Comparison of ENCODE assay signal across 25 mouse cellular contexts in genomic region chr12:32983081-32983480, GRCm38 (mm10). TPM values are rescaled to one million over a fixed set of nuclear protein-coding genes. Genes with fewer than 3 reads are reported as not detected.
DNase-seq lines count a peak whose midpoint lies in the region; ATAC-seq and TF ChIP-seq lines count a peak whose summit lies in the region.
"Had no signal": no experiment of that assay in that cellular context is flagged by ENCODE, and none has a peak within 500 bp of the region (broad histone marks: within the 10 kb centered on the region; RNA-seq: fewer than 3 reads in every experiment).

No protein-coding gene starts in this region.

- H3ac ChIP-seq in myocyte (ENCODE audit: control insufficient read depth, insufficient read length), result no peak overlapping the region

- H3K9ac ChIP-seq in forebrain, embryonic 13.5 days, result no peak overlapping the region
- H3K9ac ChIP-seq in forebrain, postnatal 0 days, result no peak overlapping the region
- no peak overlapping the region for H3K9ac ChIP-seq in forebrain, embryonic 16.5 days (replicated peaks; ENCODE audit: low read depth, low read length)
- no peak overlapping the region for H3K9ac ChIP-seq in limb, embryonic 11.5 days (ENCODE audit: low read length)
- H3K9ac ChIP-seq: embryonic facial prominence, embryonic 12.5 days; embryonic facial prominence, embryonic 15.5 days; heart, embryonic 13.5 days; hindbrain, embryonic 14.5 days had no signal

- H3K27me3 ChIP-seq in forebrain, embryonic 13.5 days, result no peaks in the 10 kb centered on the region
- no peaks in the 10 kb centered on the region for H3K27me3 ChIP-seq in forebrain, postnatal 0 days (ENCODE audit: insufficient read depth, low read length)
- H3K27me3 ChIP-seq in forebrain, embryonic 16.5 days (replicated peaks; ENCODE audit: control insufficient read depth, insufficient read depth, low read length), result no peaks in the 10 kb centered on the region
- no peaks in the 10 kb centered on the region for H3K27me3 ChIP-seq in forebrain, embryonic 10.5 days (ENCODE audit: poor library complexity, severe bottlenecking)
- no peaks in the 10 kb centered on the region for H3K27me3 ChIP-seq in limb, embryonic 11.5 days (ENCODE audit: control insufficient read depth, insufficient read depth, low read length)
- no peaks in the 10 kb centered on the region for H3K27me3 ChIP-seq in limb, embryonic 10.5 days (ENCODE audit: low read depth, poor library complexity, severe bottlenecking)
- H3K27me3 ChIP-seq in myocyte (ENCODE audit: control insufficient read depth, insufficient read depth, insufficient read length), result no peaks in the 10 kb centered on the region
- H3K27me3 ChIP-seq: embryonic facial prominence, embryonic 12.5 days; embryonic facial prominence, embryonic 15.5 days; heart, embryonic 13.5 days had no signal

- H3K27ac ChIP-seq in forebrain, embryonic 13.5 days, result peak overlapping the region; percentile 54; the same call in 1 of the 2 replicates
- no peak overlapping the region; the same call in 1 of the 2 replicates for H3K27ac ChIP-seq in forebrain, postnatal 0 days (ENCODE audit: low read depth, low read length)
- peak overlapping the region; percentile 52 for H3K27ac ChIP-seq in forebrain, embryonic 16.5 days (ENCODE audit: low read length)
- H3K27ac ChIP-seq in forebrain, embryonic 10.5 days, result no peak overlapping the region; the same call in 1 of the 2 replicates
- no peak overlapping the region for H3K27ac ChIP-seq in limb, embryonic 11.5 days (replicated peaks; ENCODE audit: low read depth, low read length)
- no peak overlapping the region for H3K27ac ChIP-seq in limb, embryonic 10.5 days
- H3K27ac ChIP-seq: embryonic facial prominence, embryonic 12.5 days; embryonic facial prominence, embryonic 15.5 days; gastrocnemius, adult 2 months; heart, embryonic 10.5 days; heart, embryonic 13.5 days; hindbrain, embryonic 14.5 days; hindbrain, postnatal 0 days had no signal

- DNase-seq in forebrain, postnatal 0 days, result no peak
- no peak for DNase-seq in forebrain, embryonic 10.5 days (ENCODE audit: extremely low spot score, low spot score)
- peak; percentile 16 for DNase-seq in limb, embryonic 11.5 days (ENCODE audit: low spot score)
- DNase-seq in limb, embryonic 10.5 days (ENCODE audit: low spot score), result no peak
- no peak for DNase-seq in natural killer cell, adult 2 months (ENCODE audit: low spot score in 2 of 2)
- DNase-seq: adrenal gland, postnatal 10 days; adrenal gland, postnatal 36 days; gastrocnemius, adult 2 months; gastrocnemius, postnatal 14 days; heart, adult 18-20 months; heart, postnatal 14 days; heart, postnatal 4 days; kidney, adult 18-20 months had no signal

- ATAC-seq in forebrain, embryonic 13.5 days, result peak; percentile 36; the same call in 1 of the 2 replicates
- no peak for ATAC-seq in forebrain, postnatal 0 days
- ATAC-seq in forebrain, embryonic 16.5 days, result peak; percentile 61
- ATAC-seq in limb, embryonic 11.5 days (ENCODE audit: insufficient number of reproducible peaks, low FRiP score, low TSS enrichment, low read depth), result no peak
- ATAC-seq: CD4-positive, CD25-positive, alpha-beta regulatory T cell, adult 4 months; hindbrain, postnatal 0 days; inflammation-experienced regulatory T-cells, adult 6 months; intestine, embryonic 16.5 days had no signal

- H3K36me3 ChIP-seq in forebrain, embryonic 13.5 days (ENCODE audit: poor library complexity, severe bottlenecking), result no peaks in the 10 kb centered on the region
- no peaks in the 10 kb centered on the region for H3K36me3 ChIP-seq in forebrain, postnatal 0 days (ENCODE audit: insufficient read depth)
- no peaks in the 10 kb centered on the region for H3K36me3 ChIP-seq in forebrain, embryonic 16.5 days (ENCODE audit: control insufficient read depth, insufficient read depth)
- H3K36me3 ChIP-seq in forebrain, embryonic 10.5 days (replicated peaks), result no peaks in the 10 kb centered on the region
- no peaks in the 10 kb centered on the region for H3K36me3 ChIP-seq in limb, embryonic 11.5 days (ENCODE audit: control insufficient read depth, insufficient read depth, low read length)
- H3K36me3 ChIP-seq in limb, embryonic 10.5 days, result no peaks in the 10 kb centered on the region
- no peaks in the 10 kb centered on the region for H3K36me3 ChIP-seq in myocyte (ENCODE audit: control insufficient read depth, insufficient read depth)
- H3K36me3 ChIP-seq: embryonic facial prominence, embryonic 12.5 days; embryonic facial prominence, embryonic 15.5 days; heart, embryonic 10.5 days had no signal

- WGBS in forebrain, embryonic 13.5 days, result 100% methylated on average over 1 of the region's 1 CpGs
- 89% methylated on average over 1 of the region's 1 CpGs for WGBS in forebrain, postnatal 0 days
- 100% methylated on average over 1 of the region's 1 CpGs for WGBS in forebrain, embryonic 16.5 days
- 97% methylated on average over 1 of the region's 1 CpGs for WGBS in forebrain, embryonic 10.5 days
- WGBS in limb, embryonic 11.5 days, result 89% methylated on average over 1 of the region's 1 CpGs
- WGBS in limb, embryonic 10.5 days, result 100% methylated on average over 1 of the region's 1 CpGs

- H3K79me2 ChIP-seq in myocyte (ENCODE audit: control insufficient read depth, insufficient read depth), result no peaks in the 10 kb centered on the region

- H3K4me2 ChIP-seq in forebrain, embryonic 13.5 days, result no peak overlapping the region
- H3K4me2 ChIP-seq in forebrain, postnatal 0 days (ENCODE audit: low read depth), result no peak overlapping the region
- no peak overlapping the region for H3K4me2 ChIP-seq in forebrain, embryonic 16.5 days (ENCODE audit: low read length)
- H3K4me2 ChIP-seq in limb, embryonic 11.5 days (ENCODE audit: low read depth, severe bottlenecking), result no peak overlapping the region
- no peak overlapping the region for H3K4me2 ChIP-seq in myocyte (ENCODE audit: low read depth)
- H3K4me2 ChIP-seq: embryonic facial prominence, embryonic 12.5 days; embryonic facial prominence, embryonic 15.5 days; heart, embryonic 13.5 days; hindbrain, embryonic 14.5 days had no signal

- 0 out of 2 replicates have a peak, but pooled peaks cover 5% of the 10 kb centered on the region for H3K4me1 ChIP-seq in forebrain, embryonic 13.5 days
- no peaks in the 10 kb centered on the region for H3K4me1 ChIP-seq in forebrain, postnatal 0 days (ENCODE audit: insufficient read depth)
- H3K4me1 ChIP-seq in forebrain, embryonic 16.5 days (replicated peaks; ENCODE audit: control insufficient read depth, insufficient read depth, low read length), result no peaks in the 10 kb centered on the region
- H3K4me1 ChIP-seq in forebrain, embryonic 10.5 days, result no peaks in the 10 kb centered on the region
- H3K4me1 ChIP-seq in limb, embryonic 11.5 days (ENCODE audit: control insufficient read depth, insufficient read depth, low read length), result no peaks in the 10 kb centered on the region
- H3K4me1 ChIP-seq in limb, embryonic 10.5 days, result no peaks in the 10 kb centered on the region
- H3K4me1 ChIP-seq: embryonic facial prominence, embryonic 12.5 days; embryonic facial prominence, embryonic 15.5 days; heart, embryonic 10.5 days; heart, embryonic 13.5 days had no signal

- H3K9me3 ChIP-seq in forebrain, embryonic 13.5 days (replicated peaks), result no peaks in the 10 kb centered on the region
- no peaks in the 10 kb centered on the region for H3K9me3 ChIP-seq in forebrain, postnatal 0 days (ENCODE audit: low read length)
- no peaks in the 10 kb centered on the region for H3K9me3 ChIP-seq in forebrain, embryonic 16.5 days (ENCODE audit: control insufficient read depth, low read length)
- H3K9me3 ChIP-seq in forebrain, embryonic 10.5 days, result no peaks in the 10 kb centered on the region
- H3K9me3 ChIP-seq in limb, embryonic 11.5 days (ENCODE audit: control insufficient read depth, low read length), result no peaks in the 10 kb centered on the region
- no peaks in the 10 kb centered on the region for H3K9me3 ChIP-seq in limb, embryonic 10.5 days (replicated peaks)
- H3K9me3 ChIP-seq: embryonic facial prominence, embryonic 12.5 days; embryonic facial prominence, embryonic 15.5 days; heart, embryonic 10.5 days; heart, embryonic 13.5 days had no signal

- no peak for TF ChIP-seq CTCF in forebrain, postnatal 0 days (IDR thresholded peaks at IDR 0.05; ENCODE audit: low read depth)

- H3K4me3 ChIP-seq in forebrain, embryonic 13.5 days, result no peak overlapping the region
- H3K4me3 ChIP-seq in forebrain, postnatal 0 days (ENCODE audit: low read depth, low read length), result no peak overlapping the region
- H3K4me3 ChIP-seq in forebrain, embryonic 16.5 days (replicated peaks; ENCODE audit: low read length), result no peak overlapping the region
- H3K4me3 ChIP-seq in forebrain, embryonic 10.5 days, result no peak overlapping the region
- H3K4me3 ChIP-seq in limb, embryonic 11.5 days (ENCODE audit: low read depth, low read length), result no peak overlapping the region
- H3K4me3 ChIP-seq in limb, embryonic 10.5 days, result no peak overlapping the region
- no peak overlapping the region for H3K4me3 ChIP-seq in myocyte
- H3K4me3 ChIP-seq: embryonic facial prominence, embryonic 12.5 days; embryonic facial prominence, embryonic 15.5 days; gastrocnemius, adult 2 months; heart, embryonic 10.5 days; heart, embryonic 13.5 days had no signal

- no peak for TF ChIP-seq POLR2A in myocyte (IDR thresholded peaks at IDR 0.05; ENCODE audit: insufficient read length, low read depth)

TF ChIP-seq in myocyte, 11 proteins besides CTCF, POLR2A, EP300 and RAD21:
- TF ChIP-seq CEBPB (IDR thresholded peaks at IDR 0.05; ENCODE audit: insufficient read depth, poor library complexity, severe bottlenecking) (no peak), POLR2AphosphoS2 (IDR thresholded peaks at IDR 0.05; ENCODE audit: insufficient read length, low read depth) (peak; percentile 14), USF1 (IDR thresholded peaks at IDR 0.05; ENCODE audit: low read depth) (no peak), MAX (IDR thresholded peaks at IDR 0.05; ENCODE audit: low read depth) (no peak), TCF12 (IDR thresholded peaks at IDR 0.05; ENCODE audit: insufficient read depth, poor library complexity, severe bottlenecking) (no peak), TCF3 (IDR thresholded peaks at IDR 0.05; ENCODE audit: insufficient read length, low read depth) (no peak), REST (IDR thresholded peaks at IDR 0.05; ENCODE audit: insufficient read depth, insufficient read length) (no peak)

RNA-seq across cellular contexts. Expression of gene Sypl, which starts 29.4 kb away (rescaled TPM):
- 41.1 and 41.2 TPM in 2 replicates for polyA plus RNA-seq in forebrain, embryonic 13.5 days (2015; fragmentation: Nextera tagmentation; extraction: Ambion mirVana)
- 18.5 and 21.3 TPM in 2 replicates for total RNA-seq in forebrain, postnatal 0 days (2014; rRNA removed)
- polyA plus RNA-seq in forebrain, postnatal 0 days (2015; fragmentation: Nextera tagmentation; extraction: Ambion mirVana), result 35.2 and 40.1 TPM in 2 replicates
- 37.8 and 47.8 TPM in 2 replicates for polyA plus RNA-seq in forebrain, embryonic 16.5 days (2015; fragmentation: Nextera tagmentation; extraction: Ambion mirVana)
- 48.6 and 52.0 TPM in 2 replicates for polyA plus RNA-seq in forebrain, embryonic 10.5 days (2016; fragmentation: Nextera tagmentation; extraction: Ambion mirVana)
- 62.4 and 63.0 TPM in 2 replicates for polyA plus RNA-seq in limb, embryonic 11.5 days (2014; fragmentation: Nextera tagmentation; extraction: Ambion mirVana)
- polyA plus RNA-seq in limb, embryonic 10.5 days (2016; fragmentation: Nextera tagmentation; extraction: Ambion mirVana), result 55.7 and 58.7 TPM in 2 replicates
- polyA plus RNA-seq in myocyte (2012; fragmentation: generic; extraction: Trizol), result 64.0 TPM

Comparison
In these comparisons a context has a peak if more than half of its experiments do, and no peak if none do; other contexts are left out.
1. ATAC-seq: peak in forebrain, embryonic 13.5 days (single experiment) and forebrain, embryonic 16.5 days (single experiment); none in forebrain, postnatal 0 days (single experiment) and limb, embryonic 11.5 days (single experiment).
2. H3K27ac ChIP-seq: peak in forebrain, embryonic 13.5 days (single experiment) and forebrain, embryonic 16.5 days (single experiment); none in forebrain, postnatal 0 days (single experiment), forebrain, embryonic 10.5 days (single experiment), limb, embryonic 11.5 days (single experiment) and limb, embryonic 10.5 days (single experiment).